Mouse (Mus musculus): Measurements from ENCODE around the gene Ddx19b.
"Not testable (repeated sequence)": the region's sequence is repeated elsewhere in the genome, so short reads cannot be mapped to it uniquely, and the experiment has no call there.

The Ddx19b gene

DNA sequence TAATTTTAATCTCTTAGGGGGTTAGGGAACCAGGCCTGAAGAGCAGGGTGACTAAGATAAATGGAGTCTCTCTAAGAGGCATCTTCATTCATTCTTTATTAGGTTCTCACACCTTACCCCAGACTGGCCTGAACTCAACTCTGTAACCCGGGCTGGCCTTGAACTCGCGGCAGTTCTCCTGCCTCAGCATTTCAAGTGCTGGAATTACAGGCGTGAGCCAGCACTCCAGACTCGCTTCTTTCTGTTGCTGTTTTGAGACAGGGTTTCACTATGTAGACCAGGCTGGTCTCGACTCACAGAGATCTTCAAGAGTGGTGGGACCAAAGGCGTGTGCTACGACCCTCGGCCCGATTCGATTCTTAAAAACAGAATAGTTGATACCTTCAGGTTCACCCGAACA lies 2.7 kb upstream of the Ddx19b start:
- peak; percentile 58 to 76 for DNase-seq (ENCODE audit: low spot score in 2 of 2)

DNA sequence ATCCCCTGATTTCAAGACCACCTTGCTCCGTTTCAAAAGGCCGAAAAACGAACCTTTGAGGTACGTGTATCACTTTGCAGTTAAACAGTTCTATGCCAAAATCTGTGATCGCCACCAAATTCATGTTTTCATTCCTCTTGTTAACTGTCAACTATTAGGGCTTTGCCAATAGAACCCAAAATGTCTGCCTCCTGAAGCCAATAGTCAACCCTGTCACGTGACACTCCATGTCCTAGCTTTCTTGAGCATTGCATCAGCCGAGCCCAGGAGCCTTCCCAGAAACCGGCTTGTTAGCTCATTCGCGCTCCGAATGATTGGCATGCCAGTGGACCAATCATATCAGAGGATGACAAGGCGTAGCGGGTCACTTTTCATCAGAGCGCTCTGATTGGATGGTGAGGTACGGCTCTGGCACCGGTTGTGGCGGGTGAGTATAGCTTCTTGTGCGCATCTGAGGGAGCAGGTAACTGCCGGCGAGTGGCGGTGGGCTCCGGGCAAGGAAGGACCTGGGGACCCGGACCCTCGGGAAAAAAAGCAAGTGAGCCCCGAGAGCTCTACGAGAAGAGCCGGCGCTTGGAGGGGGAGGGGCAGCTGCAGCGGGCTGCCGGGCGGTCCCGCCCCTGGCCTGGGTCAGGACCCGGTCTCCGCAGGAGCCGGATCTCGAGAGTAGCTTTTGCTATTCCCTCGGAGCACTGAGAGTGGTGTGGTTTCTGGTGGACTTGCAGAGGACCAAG lies 2.1 kb upstream of the Ddx19b start:
- peak; percentile 95 to 96 for DNase-seq (ENCODE audit: low spot score in 2 of 2)

- DNase-seq (ENCODE audit: low spot score in 2 of 2), result no peak
Measured at GRCm38 (mm10) chr8:111032916-111033315, 1.4 kb upstream of the Ddx19b start, which contains the start of gene Aars. Gene Aars, plus strand, starts transcription at chr8:111033144.

DNA sequence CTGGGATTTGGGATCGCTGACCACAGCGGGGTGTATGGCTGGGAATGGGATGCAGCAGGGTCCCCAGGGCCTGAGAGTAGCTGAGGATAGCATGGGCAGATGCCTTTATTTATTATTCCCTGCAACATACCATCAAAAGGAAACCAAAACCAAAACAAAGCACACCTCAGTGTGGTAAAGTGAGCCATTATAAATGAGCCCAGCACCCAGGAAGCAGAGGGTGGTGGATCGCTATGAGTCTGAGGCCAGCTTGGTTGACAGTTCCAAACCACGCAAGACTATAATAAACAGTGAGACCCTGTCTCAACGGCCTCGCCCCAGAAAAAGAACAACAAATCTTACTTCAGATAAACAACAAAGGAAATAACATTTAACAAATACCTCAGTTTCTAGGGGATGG lies 1.5 kb downstream of the Ddx19b start:
- DNase-seq (ENCODE audit: low spot score in 2 of 2), result no peak

DNA sequence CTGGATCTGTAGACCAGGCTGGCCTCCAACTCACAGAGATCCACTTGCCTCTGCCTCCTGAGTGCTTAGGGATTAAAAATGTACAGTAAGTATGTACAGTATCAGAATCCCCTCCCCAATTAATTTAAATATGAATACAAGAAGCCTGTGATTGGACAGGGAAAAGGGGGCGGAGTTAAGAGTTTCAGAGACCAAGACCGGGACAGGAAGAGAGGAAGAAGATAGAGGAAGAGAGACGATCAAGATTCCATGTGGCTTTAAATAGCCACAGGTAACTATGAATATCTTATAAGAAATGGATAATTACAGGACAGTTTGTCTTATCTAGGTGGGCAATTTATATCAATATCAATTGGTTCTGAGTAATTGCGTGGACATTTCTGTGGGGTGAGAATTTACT lies 2.0 kb downstream of the Ddx19b start:
- no peak for DNase-seq (ENCODE audit: low spot score in 2 of 2)

DNA sequence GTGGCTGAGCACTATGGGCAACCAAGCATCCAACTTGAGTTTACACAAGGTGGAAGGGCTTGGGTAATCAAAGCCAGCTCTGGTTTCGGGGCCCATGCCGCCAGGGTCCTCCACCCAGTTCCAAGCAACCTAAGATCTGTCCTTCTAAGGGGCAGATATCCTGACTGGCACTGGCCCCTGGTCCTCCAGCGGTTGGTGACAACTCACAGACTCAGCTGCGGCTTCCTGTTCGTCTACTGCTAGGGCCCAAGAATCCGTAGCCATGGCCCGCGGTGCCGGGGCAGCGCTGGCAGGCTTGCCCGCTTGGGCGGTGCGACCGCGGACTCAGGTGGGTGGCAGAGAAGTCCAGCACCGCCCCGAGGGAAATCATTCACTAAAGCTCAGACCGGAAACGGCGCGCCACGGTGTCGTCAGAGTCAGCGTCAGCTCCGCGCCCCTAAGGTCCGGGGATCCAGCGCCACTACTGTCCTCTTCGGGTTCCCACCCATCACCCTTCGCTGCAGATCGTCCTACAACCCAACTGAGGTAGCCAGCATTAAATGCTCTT lies 4.1 kb downstream of the Ddx19b start:
- DNase-seq (ENCODE audit: low spot score in 2 of 2), result peak; percentile 82 to 91

- not testable (repeated sequence) for DNase-seq (ENCODE audit: low spot score in 2 of 2)
Measured at GRCm38 (mm10) chr8:111026609-111027008, 4.9 kb downstream of the Ddx19b start.

- not testable (repeated sequence) for DNase-seq (ENCODE audit: low spot score in 2 of 2)
Measured at GRCm38 (mm10) chr8:111010230-111010991, 21.1 kb downstream of the Ddx19b start.

DNA sequence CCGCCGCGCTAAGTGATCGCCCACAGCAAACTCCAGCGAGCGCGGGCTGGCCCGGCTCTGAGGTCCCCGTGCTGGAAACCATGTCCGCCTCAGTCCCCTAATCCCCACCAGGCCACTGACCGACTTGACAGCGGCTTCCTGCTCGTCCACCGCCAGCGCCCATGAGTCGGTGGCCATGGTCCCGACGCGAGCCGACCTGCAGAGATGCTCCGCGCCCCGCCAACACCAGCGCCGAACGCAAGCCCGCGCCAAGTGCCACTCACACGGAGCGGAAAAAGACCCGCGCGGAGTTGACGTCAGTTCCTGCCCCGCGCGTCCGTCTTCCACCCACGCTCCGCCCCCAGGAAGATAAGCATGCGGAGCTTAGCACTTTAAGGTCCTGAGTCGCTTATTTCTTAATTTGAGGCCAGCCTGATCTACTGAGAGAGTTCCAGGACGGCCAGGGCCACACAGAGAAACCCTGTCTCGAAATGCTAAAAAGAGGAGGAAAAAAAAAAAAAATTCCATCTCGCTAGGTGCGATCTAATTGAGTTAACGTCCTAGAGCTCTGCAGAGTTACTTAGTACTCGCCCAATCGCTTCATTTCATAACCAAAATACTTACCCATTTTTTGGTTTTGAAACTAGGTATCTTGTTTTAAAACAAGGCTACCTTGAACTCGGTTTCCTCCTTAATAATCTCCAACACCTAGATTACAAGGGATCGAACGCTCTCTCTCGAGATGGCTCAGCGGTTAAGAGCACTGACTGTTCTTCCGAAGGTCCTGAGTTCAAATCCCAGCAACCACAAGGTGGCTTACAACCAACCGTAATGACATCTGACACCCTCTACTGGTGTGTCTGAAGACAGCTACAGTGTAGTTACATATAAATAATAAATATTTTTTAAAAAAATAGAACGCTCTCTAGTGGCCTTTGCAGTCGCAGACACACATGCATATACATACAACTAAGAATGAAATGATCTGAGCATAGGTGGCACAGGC lies 33.7 kb downstream of the Ddx19b start, which contains the start of gene Ddx19a:
TSS of gene Ddx19a (minus strand) at position 254 of the 985 bp plus-strand sequence.
- DNase-seq (ENCODE audit: low spot score in 2 of 2), result peak; percentile 86 to 92

DNA sequence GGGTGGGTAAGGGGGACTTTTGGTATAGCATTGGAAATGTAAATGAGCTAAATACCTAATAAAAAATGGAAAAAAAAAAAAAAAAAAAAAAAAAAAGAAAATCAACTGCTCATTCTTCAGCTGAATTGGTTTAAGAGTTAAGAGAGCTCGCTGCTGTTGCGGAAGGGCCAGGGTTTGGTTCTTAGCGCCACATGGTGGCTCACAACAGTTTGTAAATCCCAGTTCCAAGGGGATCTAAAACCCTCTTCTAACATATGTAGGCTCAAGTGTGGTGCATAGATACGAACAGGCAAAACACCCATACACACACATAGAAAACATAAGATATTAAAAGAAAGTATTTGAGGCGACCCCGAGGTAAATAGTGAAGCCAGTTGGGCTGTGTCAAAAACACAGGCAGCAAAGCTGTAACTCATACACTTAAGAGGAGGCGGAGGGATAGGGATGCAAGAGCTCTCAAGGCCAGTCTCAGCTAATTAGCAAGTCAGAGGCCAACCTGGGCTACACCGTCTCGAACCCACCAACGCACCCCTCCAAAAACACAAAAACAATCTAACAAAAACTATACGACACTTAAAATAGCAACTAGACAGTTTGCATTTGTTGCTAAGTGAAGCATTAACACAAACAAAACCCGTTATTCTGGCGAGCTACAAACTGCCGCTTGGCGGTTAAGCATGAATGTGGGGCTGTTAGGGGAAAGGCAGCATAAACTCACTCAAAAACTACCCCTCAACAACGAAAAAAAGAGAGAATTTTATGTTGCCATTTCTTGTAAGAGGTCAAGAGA lies 34.7 kb downstream of the Ddx19b start:
- no peak for DNase-seq (ENCODE audit: low spot score in 2 of 2)

GRCm38 (mm10) chr8:110990017-110990416 lies 41.5 kb downstream of the Ddx19b start:
- no peak for DNase-seq (ENCODE audit: low spot score in 2 of 2)

- peak in 1 of 2 experiments; percentile 37 for DNase-seq (ENCODE audit: low spot score in 2 of 2)
Measured at GRCm38 (mm10) chr8:110987805-110988744, 43.5 kb downstream of the Ddx19b start.

DNA sequence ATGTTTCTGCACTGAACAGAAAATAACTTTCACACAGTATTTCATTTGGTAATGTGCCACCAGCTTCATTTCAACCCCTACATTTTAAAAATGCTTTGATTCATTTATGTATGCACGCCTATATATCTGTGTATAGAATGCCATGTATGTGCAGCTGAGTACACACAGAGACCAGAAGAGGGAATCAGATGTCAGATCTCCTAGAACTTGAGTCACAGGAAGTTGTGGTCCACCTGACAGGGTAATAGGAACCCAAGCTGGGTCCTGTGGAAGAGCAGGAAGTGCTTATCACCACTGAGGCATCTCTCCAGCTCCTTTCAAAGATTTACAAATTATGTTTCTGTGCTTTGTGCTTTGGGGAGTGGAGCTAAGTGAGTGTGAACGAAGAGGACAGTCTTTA lies 50.2 kb downstream of the Ddx19b start:
- no peak for DNase-seq (ENCODE audit: low spot score in 2 of 2)

DNA sequence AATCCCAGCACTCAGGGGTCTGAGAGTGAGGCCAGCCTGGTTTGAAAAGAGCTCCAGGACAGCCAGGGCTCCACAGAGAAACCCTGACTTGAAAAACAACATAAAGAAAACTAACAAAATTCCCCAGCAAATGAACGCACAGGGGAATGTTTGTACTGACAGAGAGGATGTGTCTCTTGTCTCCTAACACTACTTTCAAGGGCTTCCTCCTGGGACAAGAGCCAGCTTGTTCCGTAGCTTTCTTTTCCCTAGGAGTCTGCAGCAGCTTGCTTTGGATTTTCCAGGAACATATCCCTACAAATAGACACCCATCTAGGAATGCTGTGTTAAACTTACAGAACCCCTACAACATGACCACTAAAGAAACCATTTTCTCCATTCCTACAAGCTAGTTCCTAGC lies 53.6 kb downstream of the Ddx19b start:
- DNase-seq (ENCODE audit: low spot score in 2 of 2), result not testable (repeated sequence)

DNA sequence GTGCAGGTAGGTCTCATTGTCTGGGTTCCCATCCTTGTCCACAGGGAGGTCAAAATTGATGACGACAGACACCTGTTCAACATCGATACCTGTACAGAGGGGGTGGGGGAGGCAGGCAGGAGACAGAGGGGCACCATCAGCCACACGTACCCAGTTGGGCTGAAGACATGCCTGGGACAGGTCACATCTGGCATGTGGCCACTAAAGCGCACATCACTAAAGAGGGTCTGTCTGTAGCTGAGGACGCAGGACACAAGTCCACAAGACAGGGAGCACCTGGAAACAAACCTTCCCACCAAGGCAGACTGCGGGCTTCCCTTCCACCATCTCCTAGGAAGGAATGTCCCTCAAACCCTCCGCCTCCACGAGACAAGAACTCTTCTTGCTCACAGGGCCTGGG lies 55.0 kb downstream of the Ddx19b start:
- not testable (repeated sequence) for DNase-seq (ENCODE audit: low spot score in 2 of 2)

DNA sequence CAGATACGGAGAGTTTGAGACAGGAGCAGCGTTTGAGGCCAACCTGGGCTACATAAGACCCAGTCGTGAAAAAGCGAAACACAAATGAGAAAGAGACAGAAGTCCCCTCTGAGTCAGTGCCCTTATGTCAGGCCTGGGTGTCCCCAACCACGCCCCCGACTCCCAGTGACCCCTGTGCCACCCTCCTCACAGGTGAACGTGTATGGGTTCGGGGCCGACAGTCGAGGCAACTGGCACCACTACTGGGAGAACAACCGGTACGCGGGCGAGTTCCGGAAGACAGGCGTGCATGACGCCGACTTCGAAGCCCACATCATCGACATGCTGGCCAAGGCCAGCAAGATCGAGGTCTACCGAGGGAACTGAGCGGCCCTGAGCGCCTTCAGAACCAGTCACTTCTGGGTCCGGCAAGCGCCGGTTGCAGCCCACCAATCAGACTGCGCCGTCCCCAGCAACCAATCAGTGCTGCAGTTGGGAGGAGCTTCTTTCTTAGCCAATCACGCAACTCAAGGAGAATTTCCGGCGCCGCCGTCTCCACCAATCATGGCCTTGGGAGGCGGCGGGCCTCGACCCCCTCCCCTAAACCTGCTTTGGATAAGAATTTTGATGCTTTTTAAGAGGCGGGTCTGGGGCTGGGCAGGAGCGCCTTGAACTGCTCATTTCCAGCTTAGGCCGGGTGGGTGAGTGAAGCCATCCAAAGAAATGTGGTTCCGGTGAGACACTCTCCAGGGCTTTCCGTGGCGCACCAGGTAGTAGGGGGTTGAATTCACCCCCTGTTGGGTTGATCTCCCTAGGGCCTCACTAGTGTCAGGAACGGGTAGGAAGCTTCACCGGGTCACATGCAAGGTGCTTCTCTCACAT lies 61.4 kb downstream of the Ddx19b start:
- peak; percentile 86 to 92 for DNase-seq (ENCODE audit: low spot score in 2 of 2)

- no peak for DNase-seq (ENCODE audit: low spot score in 2 of 2)
Measured at GRCm38 (mm10) chr8:110967326-110967725, 64.2 kb downstream of the Ddx19b start.

- no peak for DNase-seq (ENCODE audit: low spot score in 2 of 2)
Measured at GRCm38 (mm10) chr8:110966586-110966985, 65.0 kb downstream of the Ddx19b start.
